Mouse (Mus musculus) gastrocnemius, postnatal 25 days (tissue): ENCODE measurements around the gene Nr2c2. TPM values are rescaled to one million over a fixed set of nuclear protein-coding genes. Genes with fewer than 3 reads are reported as not detected.

Experiments used
- DNase-seq: peaks from one replicate; pipeline ENCODE4 v3.0.0; 2022
- total RNA-seq, 2 experiments: library from RNA; stranded (reverse); gene quantifications; 1 replicate in 1 of 2; 2 replicates in 1 of 2; pipeline ENCODE4 v1.2.3; 2021

Gene Nr2c2
- total RNA-seq, 2 experiments from 2014 or later: 18.0 to 19.6 TPM

GRCm38 (mm10) chr6:92126861-92127468, 35.8 kb downstream of the Nr2c2 start:
- DNase-seq: no peak

GRCm38 (mm10) chr6:92131456-92131855, 40.3 kb downstream of the Nr2c2 start:
- no peak for DNase-seq

GRCm38 (mm10) chr6:92132021-92132911, 41.1 kb downstream of the Nr2c2 start:
- DNase-seq: no peak

DNA sequence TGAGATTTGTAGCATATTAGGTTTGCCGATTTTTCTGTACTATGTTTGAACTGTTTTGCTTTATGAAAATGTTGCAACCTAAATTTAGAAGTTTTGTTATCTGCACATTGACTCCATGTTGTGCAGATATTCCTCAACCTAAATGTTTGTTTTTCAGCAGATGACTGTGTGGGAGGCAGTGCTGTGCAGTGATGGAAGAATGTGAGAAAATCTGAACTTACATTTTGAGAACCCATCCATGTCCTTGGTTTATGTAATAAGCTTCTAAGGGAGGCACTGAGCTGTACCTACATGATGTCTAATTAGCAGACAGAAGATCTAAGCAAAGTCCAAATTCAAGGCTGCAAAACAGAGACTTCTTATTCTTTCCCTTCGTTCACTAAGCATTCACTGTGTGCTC, 42.4 kb downstream of the Nr2c2 start:
- DNase-seq: no peak

DNA sequence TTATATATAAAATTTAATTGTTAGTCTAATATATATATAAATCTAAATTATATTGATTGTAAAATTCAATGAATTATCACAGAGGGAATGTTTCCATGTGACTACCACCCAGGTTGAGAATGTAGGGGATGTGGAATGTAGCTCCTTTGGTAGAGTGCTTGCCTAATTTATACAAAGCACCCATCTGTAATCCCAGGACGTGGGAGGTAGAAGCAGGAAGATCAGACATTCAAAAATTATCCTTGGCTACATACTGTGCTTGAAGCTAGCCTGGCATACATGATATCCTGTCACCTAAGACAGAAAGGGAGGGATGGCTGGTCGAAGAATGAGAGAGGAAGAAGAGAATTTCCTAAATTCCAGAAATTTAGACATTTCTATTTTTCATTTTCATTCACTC, 45.2 kb downstream of the Nr2c2 start:
- DNase-seq: no peak

DNA sequence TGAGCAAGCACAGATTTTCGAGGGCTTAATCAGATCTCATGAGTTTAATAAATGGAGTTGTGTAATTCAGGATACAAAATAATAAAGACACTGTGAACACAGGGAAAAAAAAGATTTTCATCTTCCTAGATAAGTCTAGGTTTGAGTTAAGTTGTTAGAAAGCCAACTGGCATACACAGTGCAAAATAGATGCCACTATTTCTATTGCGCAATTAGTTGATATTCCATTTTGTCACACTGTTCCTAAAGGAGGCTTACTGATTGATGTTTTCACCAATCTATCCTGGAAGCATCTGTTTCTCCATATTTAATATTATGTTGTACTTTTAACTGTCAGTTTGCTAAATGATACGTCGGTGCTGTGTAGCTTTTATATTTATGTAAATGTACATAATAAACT, 54.7 kb downstream of the Nr2c2 start:
- no peak for DNase-seq

GRCm38 (mm10) chr6:92153774-92154173, 62.6 kb downstream of the Nr2c2 start:
- DNase-seq: no peak

- DNase-seq: no peak
Observed at GRCm38 (mm10) chr6:92158801-92159200, 67.6 kb downstream of the Nr2c2 start.

DNA sequence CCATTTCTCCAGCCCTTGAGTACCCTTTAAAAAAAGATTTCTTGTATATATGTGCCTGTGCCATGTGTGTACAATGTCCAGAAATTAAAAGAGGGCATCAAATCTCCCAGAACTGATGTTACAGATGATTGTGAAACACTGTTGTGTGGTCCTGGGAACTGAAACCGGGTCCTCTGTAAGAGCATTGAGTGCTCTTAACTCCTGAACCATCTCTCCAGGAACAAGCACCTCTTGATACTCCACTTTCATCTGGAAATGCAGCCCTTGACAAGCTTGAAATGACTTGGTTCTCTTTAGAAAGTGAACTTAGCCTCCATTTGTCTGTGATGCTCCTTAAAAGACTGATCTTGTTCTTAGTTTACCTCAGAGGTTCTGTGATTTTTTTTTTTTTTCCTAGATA, 71.5 kb downstream of the Nr2c2 start:
- DNase-seq: no peak

GRCm38 (mm10) chr6:92176450-92176849, 85.3 kb downstream of the Nr2c2 start:
- no peak for DNase-seq

DNA sequence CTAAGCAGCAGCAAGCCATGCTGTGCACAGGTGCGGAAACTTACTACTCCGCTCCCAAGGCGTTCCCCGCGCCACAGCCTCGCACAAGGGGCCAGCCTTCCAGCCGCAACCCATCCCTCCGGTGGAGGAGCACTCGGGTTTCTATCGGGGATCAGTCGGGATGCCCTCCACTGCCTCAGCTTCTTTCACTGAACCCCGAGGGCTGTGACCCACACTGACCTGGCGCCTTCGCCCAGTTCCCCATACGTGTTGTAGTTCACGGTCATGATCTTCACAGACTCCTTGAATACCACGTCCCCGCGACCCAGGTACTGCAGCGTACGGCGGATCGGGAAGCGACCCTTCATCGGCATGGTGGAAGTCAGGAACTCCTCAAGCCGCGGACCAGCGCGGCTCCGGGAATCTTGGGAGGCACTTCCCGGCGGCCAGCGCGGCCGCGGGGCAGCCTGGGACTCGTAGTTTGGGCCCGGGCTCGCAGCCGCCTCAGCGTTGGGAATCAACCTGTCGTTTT, 92.5 kb downstream of the Nr2c2 start, which contains the start of gene Mrps25:
Gene Mrps25, minus strand, starts transcription at position 413 of the 511 bp plus-strand sequence.
- peak; percentile 61 for DNase-seq

GRCm38 (mm10) chr6:92184178-92184577, 93.0 kb downstream of the Nr2c2 start:
- no peak for DNase-seq

DNA sequence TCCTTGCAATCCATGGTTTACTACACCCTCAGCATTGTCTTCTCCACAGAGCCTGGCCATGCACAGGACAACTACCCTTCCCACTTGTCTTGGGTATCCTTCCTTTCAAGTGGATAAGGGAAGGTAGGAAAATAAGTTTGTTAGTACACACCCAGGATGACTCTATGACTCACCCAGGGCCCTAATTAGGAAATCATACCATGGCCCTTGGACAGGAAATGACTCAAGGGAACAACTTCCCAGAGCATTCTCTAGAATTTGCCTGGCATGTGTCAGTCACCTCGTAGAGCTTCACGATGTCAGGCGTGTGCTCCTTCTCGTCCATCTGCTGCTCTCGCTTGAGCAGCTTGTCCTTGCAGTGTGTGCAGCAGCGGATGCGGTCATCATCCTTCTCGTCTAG, 108.2 kb downstream of the Nr2c2 start:
- no peak for DNase-seq

- no peak for DNase-seq
Observed at GRCm38 (mm10) chr6:92214055-92214772, 123.0 kb downstream of the Nr2c2 start.

- DNase-seq: peak; percentile 92
Observed at GRCm38 (mm10) chr6:92214773-92215449, 123.7 kb downstream of the Nr2c2 start, which contains the start of gene Rbsn. Gene Rbsn (minus strand): TSS chr6:92214925.

DNA sequence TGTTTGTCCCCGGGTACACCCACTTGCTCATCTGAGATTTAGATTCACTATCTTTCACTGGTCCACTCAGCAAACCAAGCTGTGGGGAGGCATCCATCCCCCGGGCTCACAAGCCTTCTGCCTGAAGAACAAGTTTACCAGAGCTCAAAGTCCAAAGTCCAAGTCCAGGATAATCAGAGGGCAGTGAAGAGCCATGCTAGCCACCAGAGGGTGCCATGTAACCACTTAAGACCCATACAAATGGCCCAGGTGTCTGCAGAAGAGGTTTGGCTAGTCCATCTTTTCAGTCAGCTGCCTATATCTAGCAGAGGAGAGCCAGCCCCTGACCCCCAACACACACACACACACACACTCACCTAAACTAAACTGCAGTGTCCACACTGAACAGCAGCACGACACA, 128.3 kb downstream of the Nr2c2 start:
- DNase-seq: no peak

GRCm38 (mm10) chr6:92221604-92222003, 130.4 kb downstream of the Nr2c2 start:
- DNase-seq: no peak

- no peak for DNase-seq
Observed at GRCm38 (mm10) chr6:92222021-92222420, 130.8 kb downstream of the Nr2c2 start.
